Mouse (Mus musculus) CD8-positive naive resting alpha-beta T cell, adult 57 days (primary cell): Measurements from ENCODE around the gene Tmed5. TPM values are rescaled to one million over a fixed set of nuclear protein-coding genes. Genes with fewer than 3 reads are reported as not detected.

ENCODE experiments used
- total RNA-seq: library from RNA; stranded (reverse); gene quantifications from one replicate; pipeline ENCODE4 v1.2.4, GENCODE M21; 2023

Gene Tmed5
- 58.8 TPM for total RNA-seq

GRCm38 (mm10) chr5:108132441-108133243 lies at the start of gene Tmed5, which contains the start of gene Ccdc18:
Gene Tmed5, minus strand, starts transcription at chr5:108132620.
Gene Ccdc18, plus strand, starts transcription at chr5:108132875.

GRCm38 (mm10) chr5:108065465-108066411 lies 66.7 kb downstream of the Tmed5 start, which contains the start of gene Mtf2:
Gene Mtf2, plus strand, starts transcription at chr5:108065674.

Other genes starting within 250 kb of the Tmed5 start
- 190 TPM for gene Rpl5, start 232.1 kb downstream of the Tmed5 start, total RNA-seq
- 41.2 TPM for gene Fam69a, start 145.5 kb downstream of the Tmed5 start, total RNA-seq
- gene Mtf2, start 66.9 kb downstream of the Tmed5 start, total RNA-seq, result 68.3 TPM
- 0.64 TPM for gene Ccdc18, start 255 bp upstream of the Tmed5 start, total RNA-seq
- gene Dr1, start 136.3 kb upstream of the Tmed5 start, total RNA-seq, result 34.9 TPM
- 2.1 TPM for gene Pigg, start 180.0 kb upstream of the Tmed5 start, total RNA-seq
- not detected for gene Gm42517, start 235.3 kb upstream of the Tmed5 start, total RNA-seq